Mouse (Mus musculus) pancreas, adult 10 weeks (tissue): ENCODE data around the gene Fam169a. TPM values are rescaled to one million over a fixed set of nuclear protein-coding genes. Genes with fewer than 3 reads are reported as not detected.

Experiments
- polyA plus RNA-seq: library from polyadenylated mRNA; stranded (reverse); fragments of 350-450 nt; fragmentation: Illumina TruSeq; extraction: RNeasy Lipid Tissue Mini Kit (QIAGEN cat#74804); gene quantifications from one replicate; pipeline ENCODE4 v1.2.3, GENCODE M21; 2015; ENCODE audit warnings: low read depth, low replicate concordance; ENCODE audit not compliant: insufficient read depth

Gene Fam169a
- 0.17 TPM for polyA plus RNA-seq

DNA sequence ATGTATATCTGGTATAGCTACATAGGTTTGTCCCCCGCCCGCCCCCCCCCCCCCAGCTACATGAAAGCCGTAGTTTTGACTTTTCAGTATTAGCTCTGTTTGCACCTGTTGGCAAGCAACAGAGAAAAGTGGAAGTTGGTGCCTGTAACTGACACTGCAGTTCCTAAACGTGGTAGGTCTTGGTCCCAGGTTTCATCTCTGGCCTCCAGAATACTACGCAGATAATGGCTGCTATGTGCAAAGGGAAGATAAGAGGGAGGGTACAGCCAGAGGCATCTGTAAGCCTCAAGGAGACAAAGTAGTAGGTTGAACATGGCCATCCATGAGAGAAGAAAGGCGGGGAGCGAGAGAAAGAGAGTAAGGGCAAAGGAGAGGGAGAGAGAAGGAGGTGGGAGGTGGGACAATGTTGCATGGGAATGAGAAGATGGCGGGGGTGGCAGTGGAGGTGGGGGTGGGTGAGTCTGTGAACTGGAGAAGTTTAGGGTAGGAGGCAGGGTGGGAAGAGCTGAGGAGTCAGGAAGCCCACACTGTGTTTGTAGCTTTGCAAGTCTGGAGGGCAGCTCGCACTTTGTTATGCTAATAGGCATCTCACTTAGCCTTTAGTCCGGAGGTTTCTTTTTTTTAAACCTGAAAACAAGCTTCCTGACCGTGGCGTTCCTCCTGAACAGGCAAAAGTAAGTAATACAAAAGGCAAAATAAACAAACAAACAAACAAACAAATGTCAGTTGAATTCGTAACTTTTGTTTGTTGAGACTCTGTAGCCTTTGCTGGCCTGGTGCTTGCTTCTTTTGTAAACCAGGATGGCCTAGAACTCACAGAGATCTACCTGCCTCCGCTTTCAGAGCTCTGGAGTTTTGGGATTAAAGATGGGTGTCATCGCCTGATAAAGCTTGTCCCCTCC is at the start of gene Fam169a:
Gene Fam169a (plus strand): TSS at position 638 of the 902 bp plus-strand sequence.

DNA sequence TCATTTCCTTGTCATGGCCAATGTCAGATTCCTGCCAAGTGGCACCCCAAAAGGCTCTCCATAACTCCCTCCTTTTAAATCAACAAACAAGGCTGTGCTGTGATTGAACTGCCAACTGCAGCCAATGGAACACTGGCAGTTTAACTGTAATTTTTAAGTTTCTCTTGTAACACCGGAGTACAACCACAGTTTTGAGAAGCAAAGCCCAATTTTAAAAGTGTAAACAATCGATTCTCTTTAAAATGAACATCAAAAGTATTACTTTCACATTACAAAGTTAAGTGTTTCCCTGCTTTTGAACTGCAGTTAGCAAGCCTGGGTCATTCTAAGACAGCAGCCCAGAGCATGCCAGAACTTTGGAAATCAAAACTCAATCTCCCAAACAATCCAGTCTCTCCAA is 32.8 kb upstream of the Fam169a start, which contains the start of gene 1700029F12Rik:
Gene 1700029F12Rik (minus strand): TSS at position 101 of the 400 bp plus-strand sequence.

DNA sequence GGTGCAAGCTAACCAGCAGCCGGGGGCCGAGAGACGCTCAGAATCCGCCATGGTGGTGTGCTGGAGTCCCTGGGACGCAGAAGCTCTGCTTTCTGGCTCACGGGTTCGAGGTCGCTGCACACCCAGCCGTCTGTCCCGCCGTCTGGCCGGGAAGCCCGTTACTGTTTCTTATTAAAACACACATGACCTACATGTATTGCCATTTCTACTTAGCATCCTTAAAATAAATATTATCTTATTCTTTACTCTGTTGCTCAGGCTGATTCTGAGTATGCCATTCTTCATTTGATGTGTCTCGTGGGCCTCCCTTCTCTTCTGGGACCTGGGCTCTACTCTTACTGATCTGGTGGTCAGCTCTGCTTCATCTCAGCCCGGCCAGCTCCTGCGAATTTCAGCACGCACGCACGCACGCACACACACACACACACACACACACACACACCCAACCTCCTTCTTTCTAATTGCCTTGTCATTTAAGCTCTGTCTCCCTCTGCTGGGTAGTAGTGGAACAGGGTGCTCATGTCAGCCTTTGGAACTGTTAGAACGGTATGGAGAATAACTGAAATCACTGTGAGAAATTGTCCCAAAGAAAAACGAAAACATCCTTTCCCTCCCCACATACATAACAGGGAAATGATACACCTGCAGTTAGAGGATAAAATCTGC is 32.2 kb downstream of the Fam169a start, which contains the start of gene Gm6169:
Gene Gm6169 (minus strand): TSS at position 51 of the 666 bp plus-strand sequence.

DNA sequence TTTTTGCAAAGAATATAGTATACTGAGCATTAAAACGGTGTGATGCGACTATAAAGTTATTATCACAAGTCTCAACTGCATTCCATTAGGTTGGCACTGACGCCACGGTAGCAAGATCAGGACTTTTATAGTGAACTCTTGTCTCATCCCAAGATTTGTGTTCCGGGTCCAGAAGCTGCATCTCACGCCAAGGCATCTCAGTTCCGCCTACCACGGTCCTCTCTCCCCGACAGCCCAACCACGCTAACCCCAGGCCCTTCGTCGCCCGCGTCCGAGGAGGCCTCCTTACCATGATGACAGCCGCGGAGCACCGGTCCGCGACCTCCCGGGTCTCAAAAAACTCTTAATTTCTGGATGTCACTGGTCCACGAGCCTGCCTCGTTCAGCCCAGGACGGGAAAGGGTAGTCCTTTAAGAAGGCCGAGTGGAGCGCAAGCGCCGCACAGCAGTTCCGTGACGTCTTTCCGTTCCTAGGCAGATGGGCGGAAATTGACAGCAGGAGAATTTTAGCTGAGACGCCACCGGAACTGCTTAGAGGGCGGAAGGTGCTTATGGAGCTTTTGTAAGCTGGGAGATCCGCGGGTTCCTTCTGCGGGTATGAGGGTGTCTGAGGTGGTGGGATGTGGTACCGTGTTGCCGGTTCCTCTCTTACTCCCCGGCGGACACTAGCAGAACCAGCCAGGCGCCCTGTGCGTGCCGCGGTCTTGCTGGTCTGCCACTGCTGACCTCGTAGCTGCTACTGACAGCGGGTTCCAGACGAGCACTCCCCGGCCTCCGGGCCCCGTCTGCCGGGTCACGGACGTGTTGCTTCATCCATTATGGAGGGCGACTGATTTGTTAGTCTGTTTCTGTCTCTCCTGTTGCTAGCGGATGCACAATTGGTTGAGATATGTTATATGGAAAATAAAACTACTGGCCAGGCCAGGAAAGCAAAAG is 70.6 kb downstream of the Fam169a start, which contains the start of the genes Gfm2 and Nsa2:
Gene Gfm2 (plus strand): TSS at position 472 of the 935 bp plus-strand sequence.
Gene Nsa2 (minus strand): TSS at position 472 of the 935 bp plus-strand sequence.

Other genes with a start within 250 kb of the Fam169a start
- gene Gcnt4, start 142.6 kb upstream of the Fam169a start, polyA plus RNA-seq = not detected
- not detected for gene 1700029F12Rik, start 32.9 kb upstream of the Fam169a start, polyA plus RNA-seq
- gene Gm6169, start 32.0 kb downstream of the Fam169a start, polyA plus RNA-seq = not detected
- 8.0 TPM for gene Gfm2, start 70.7 kb downstream of the Fam169a start, polyA plus RNA-seq
- gene Nsa2, start 70.7 kb downstream of the Fam169a start, polyA plus RNA-seq = 24.7 TPM
- 14.3 TPM for gene Hexb, start 131.1 kb downstream of the Fam169a start, polyA plus RNA-seq
- gene Enc1, start 173.8 kb downstream of the Fam169a start, polyA plus RNA-seq = 4.5 TPM